Mouse (Mus musculus) hindbrain, embryonic 12.5 days (tissue): ENCODE measurements around the gene Ano6. TPM values are rescaled to one million over a fixed set of nuclear protein-coding genes. Genes with fewer than 3 reads are reported as not detected.
"Not testable (repeated sequence)": the region's sequence is repeated elsewhere in the genome, so short reads cannot be mapped to it uniquely, and the experiment has no call there.

Experiments
- ATAC-seq: fragments of 200-750 bp; cut with Nextera tagmentation; 2 replicates; pipeline ENCODE4 v1.8.0; 2017; ENCODE audit warnings: moderate TSS enrichment; ENCODE audit not compliant: low FRiP score
- H3K27ac ChIP-seq: fragments of 300-500 bp; sonication (generic); 2 replicates; pipeline ENCODE4 v1.5.1; 2016; ENCODE audit warnings: mild to moderate bottlenecking
- H3K27me3 ChIP-seq: fragments of 300-500 bp; sonication (generic); 2 replicates; pipeline ENCODE4 v1.6.1; 2016; ENCODE audit warnings: mild to moderate bottlenecking
- H3K36me3 ChIP-seq: fragments of 300-500 bp; sonication (generic); 2 replicates; pipeline ENCODE4 v1.6.1; 2016; ENCODE audit warnings: mild to moderate bottlenecking
- H3K4me1 ChIP-seq: fragments of 300-500 bp; sonication (generic); 2 replicates; pipeline ENCODE4 v1.6.1; 2016
- H3K4me2 ChIP-seq: fragments of 300-500 bp; sonication (generic); replicated peaks from 2 replicates; pipeline ENCODE4 v1.6.1; 2016; ENCODE audit warnings: mild to moderate bottlenecking
- H3K4me3 ChIP-seq: fragments of 300-500 bp; sonication (generic); 2 replicates; pipeline ENCODE4 v1.5.1; 2016; ENCODE audit warnings: mild to moderate bottlenecking
- H3K9ac ChIP-seq: fragments of 300-500 bp; sonication (generic); 2 replicates; pipeline ENCODE4 v1.6.1; 2016; ENCODE audit warnings: mild to moderate bottlenecking, moderate library complexity
- H3K9me3 ChIP-seq: fragments of 300-500 bp; sonication (generic); replicated peaks from 2 replicates; pipeline ENCODE4 v1.6.1; 2016; ENCODE audit warnings: mild to moderate bottlenecking
- WGBS: fragments of 180-500 bp; shearing (Covaris S2); methylation state at CpG from one replicate; pipeline ENCODE4 v1.1.7; 2016; 5-methylcytosine and 5-hydroxymethylcytosine counted together
- polyA plus RNA-seq: library from polyadenylated mRNA; unstranded; fragments of >200 nt; fragmentation: Nextera tagmentation; extraction: Ambion mirVana; gene quantifications from 2 replicates; pipeline ENCODE4 v1.2.1, GENCODE M21; 2016

Gene Ano6
- polyA plus RNA-seq, 1 experiment from 2014 or later: 40.7 TPM

GRCm38 (mm10) chr15:95823383-95824306, 33.0 kb downstream of the Ano6 start:
- Histone ChIP-seq H3K4me2 (no peak overlapping the region), H3K9ac (no peak overlapping the region), H3K36me3 (no peaks in the 10 kb centered on the region), H3K27me3 (no peaks in the 10 kb centered on the region), H3K27ac (no peak overlapping the region), H3K9me3 (no peaks in the 10 kb centered on the region), H3K4me1 (peaks cover 26% of the 10 kb centered on the region), H3K4me3 (no peak overlapping the region)
- WGBS: 87% methylated on average over 13 of the region's 13 CpGs
- no peak for ATAC-seq

- no peak for ATAC-seq
- Histone ChIP-seq H3K4me2 (no peak overlapping the region), H3K4me3 (no peak overlapping the region), H3K4me1 (peaks cover 36% of the 10 kb centered on the region), H3K9me3 (no peaks in the 10 kb centered on the region), H3K36me3 (no peaks in the 10 kb centered on the region), H3K27ac (no peak overlapping the region), H3K9ac (no peak overlapping the region), H3K27me3 (no peaks in the 10 kb centered on the region)
- 87% methylated on average over 13 of the region's 13 CpGs for WGBS
These were observed 35.9 kb downstream of the Ano6 start for GRCm38 (mm10) chr15:95826516-95826915.

- ATAC-seq: peak; percentile 38; the same call in 1 of the 2 replicates
- H3K9ac ChIP-seq: no peak overlapping the region
- peak overlapping the region; percentile 16; the same call in 1 of the 2 replicates for H3K4me2 ChIP-seq
- WGBS: 9% methylated on average over 11 of the region's 11 CpGs
- peaks cover 36% of the 10 kb centered on the region for H3K4me1 ChIP-seq
- no peak overlapping the region for H3K27ac ChIP-seq
- H3K4me3 ChIP-seq: no peak overlapping the region
- H3K9me3 ChIP-seq: no peaks in the 10 kb centered on the region
- H3K27me3 ChIP-seq: no peaks in the 10 kb centered on the region
- no peaks in the 10 kb centered on the region for H3K36me3 ChIP-seq
These were observed 36.9 kb downstream of the Ano6 start for GRCm38 (mm10) chr15:95827465-95827971.

- ATAC-seq: not testable (repeated sequence)
- 27% methylated on average over 8 of the region's 8 CpGs for WGBS
These were observed 37.5 kb downstream of the Ano6 start for GRCm38 (mm10) chr15:95828018-95828646.

GRCm38 (mm10) chr15:95828647-95829254, 38.1 kb downstream of the Ano6 start:
- H3K4me1 ChIP-seq: peaks cover 36% of the 10 kb centered on the region
- H3K9me3 ChIP-seq: no peaks in the 10 kb centered on the region
- H3K36me3 ChIP-seq: no peaks in the 10 kb centered on the region
- no peak overlapping the region for H3K4me3 ChIP-seq
- H3K27ac ChIP-seq: peak overlapping the region; percentile 46; the same call in 1 of the 2 replicates
- no peak for ATAC-seq
- H3K27me3 ChIP-seq: no peaks in the 10 kb centered on the region
- H3K9ac ChIP-seq: no peak overlapping the region
- no peak overlapping the region for H3K4me2 ChIP-seq
- WGBS: 43% methylated on average over 10 of the region's 10 CpGs

More at GRCm38 (mm10) chr15:95828018-95828646, 37.5 kb downstream of the Ano6 start:
- H3K27me3 ChIP-seq, H3K27ac ChIP-seq, H3K4me2 ChIP-seq, H3K9me3 ChIP-seq, H3K4me3 ChIP-seq, H3K9ac ChIP-seq, H3K36me3 ChIP-seq: not testable (repeated sequence)
- H3K4me1 ChIP-seq: peaks cover 36% of the 10 kb centered on the region

DNA sequence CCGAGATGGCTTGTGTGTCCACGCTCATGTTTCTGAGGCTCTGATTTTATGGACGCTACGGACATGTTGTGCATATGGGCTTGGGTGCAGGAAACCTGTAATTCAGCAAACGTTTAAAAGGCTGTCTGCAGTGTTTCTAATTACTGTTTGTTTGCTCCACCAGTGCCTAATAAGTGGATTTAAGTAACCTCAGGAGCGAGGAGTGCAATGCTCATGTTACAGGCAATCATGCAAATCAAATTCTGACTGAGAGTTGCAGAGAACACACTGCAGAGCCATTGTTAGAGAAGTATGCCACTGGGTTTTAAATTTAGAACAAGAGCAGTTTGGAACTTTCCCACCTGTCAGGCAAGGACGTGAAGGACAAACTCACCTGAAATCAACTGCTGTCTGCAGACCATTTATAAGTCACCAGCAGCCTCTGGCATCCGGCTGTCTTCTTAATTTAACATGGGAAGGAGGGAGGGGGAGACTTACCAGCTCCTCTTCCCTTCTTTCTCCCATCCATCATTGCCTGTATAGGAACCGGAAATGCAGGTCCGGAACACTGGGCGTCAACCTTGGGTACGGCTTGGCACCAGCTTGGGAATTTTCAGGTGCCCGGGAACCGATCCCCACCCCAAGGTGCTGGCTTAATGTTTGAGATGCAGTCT, 39.0 kb downstream of the Ano6 start:
- Histone ChIP-seq H3K4me3 (no peak overlapping the region), H3K4me1 (peaks cover 32% of the 10 kb centered on the region), H3K4me2 (no peak overlapping the region), H3K27me3 (no peaks in the 10 kb centered on the region), H3K9ac (no peak overlapping the region), H3K9me3 (no peaks in the 10 kb centered on the region), H3K36me3 (no peaks in the 10 kb centered on the region), H3K27ac (0 out of 2 replicates have a peak overlapping the region, but pooled peaks have one; percentile 46)
- 61% methylated on average over 14 of the region's 14 CpGs for WGBS
- no peak for ATAC-seq

- Histone ChIP-seq H3K27me3 (no peaks in the 10 kb centered on the region), H3K4me1 (peaks cover 32% of the 10 kb centered on the region), H3K27ac (no peak overlapping the region), H3K4me2 (no peak overlapping the region), H3K36me3 (no peaks in the 10 kb centered on the region), H3K4me3 (no peak overlapping the region), H3K9ac (no peak overlapping the region), H3K9me3 (no peaks in the 10 kb centered on the region)
- 63% methylated on average over 12 of the region's 12 CpGs for WGBS
- ATAC-seq: no peak
These were observed 39.5 kb downstream of the Ano6 start for GRCm38 (mm10) chr15:95830206-95830560.

- Histone ChIP-seq H3K9ac (no peak overlapping the region), H3K9me3 (no peaks in the 10 kb centered on the region), H3K4me2 (no peak overlapping the region), H3K4me3 (no peak overlapping the region), H3K36me3 (no peaks in the 10 kb centered on the region), H3K27me3 (no peaks in the 10 kb centered on the region), H3K4me1 (peaks cover 18% of the 10 kb centered on the region), H3K27ac (no peak overlapping the region)
- WGBS: 77% methylated on average over 9 of the region's 9 CpGs
- ATAC-seq: no peak
These were observed 42.6 kb downstream of the Ano6 start for GRCm38 (mm10) chr15:95833292-95833691.

DNA sequence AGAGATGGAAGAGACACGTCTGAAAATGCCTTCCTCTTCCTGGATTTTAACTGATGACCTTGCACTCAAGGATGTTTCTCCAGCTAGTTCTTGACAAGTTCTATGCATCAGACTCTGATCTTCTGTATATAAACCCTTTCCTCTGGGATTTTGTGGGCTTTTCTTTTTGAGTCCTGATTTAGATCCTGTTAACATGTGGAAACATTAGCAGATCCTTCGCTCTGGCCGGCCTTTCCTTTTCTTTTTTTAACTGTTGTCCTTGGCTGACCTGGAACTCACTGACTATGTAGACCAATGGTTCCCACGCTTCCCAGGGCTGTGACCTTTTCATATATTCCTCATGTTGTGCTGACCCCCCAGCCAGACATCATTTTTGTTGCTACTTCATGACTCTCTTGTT, 45.4 kb downstream of the Ano6 start:
- Histone ChIP-seq H3K4me3 (no peak overlapping the region), H3K27ac (no peak overlapping the region), H3K4me1 (peaks cover 6% of the 10 kb centered on the region; the same call in 1 of the 2 replicates), H3K36me3 (no peaks in the 10 kb centered on the region), H3K4me2 (no peak overlapping the region), H3K9me3 (no peaks in the 10 kb centered on the region), H3K9ac (no peak overlapping the region), H3K27me3 (no peaks in the 10 kb centered on the region)
- ATAC-seq: no peak
- WGBS: 68% methylated on average over 4 of the region's 4 CpGs

DNA sequence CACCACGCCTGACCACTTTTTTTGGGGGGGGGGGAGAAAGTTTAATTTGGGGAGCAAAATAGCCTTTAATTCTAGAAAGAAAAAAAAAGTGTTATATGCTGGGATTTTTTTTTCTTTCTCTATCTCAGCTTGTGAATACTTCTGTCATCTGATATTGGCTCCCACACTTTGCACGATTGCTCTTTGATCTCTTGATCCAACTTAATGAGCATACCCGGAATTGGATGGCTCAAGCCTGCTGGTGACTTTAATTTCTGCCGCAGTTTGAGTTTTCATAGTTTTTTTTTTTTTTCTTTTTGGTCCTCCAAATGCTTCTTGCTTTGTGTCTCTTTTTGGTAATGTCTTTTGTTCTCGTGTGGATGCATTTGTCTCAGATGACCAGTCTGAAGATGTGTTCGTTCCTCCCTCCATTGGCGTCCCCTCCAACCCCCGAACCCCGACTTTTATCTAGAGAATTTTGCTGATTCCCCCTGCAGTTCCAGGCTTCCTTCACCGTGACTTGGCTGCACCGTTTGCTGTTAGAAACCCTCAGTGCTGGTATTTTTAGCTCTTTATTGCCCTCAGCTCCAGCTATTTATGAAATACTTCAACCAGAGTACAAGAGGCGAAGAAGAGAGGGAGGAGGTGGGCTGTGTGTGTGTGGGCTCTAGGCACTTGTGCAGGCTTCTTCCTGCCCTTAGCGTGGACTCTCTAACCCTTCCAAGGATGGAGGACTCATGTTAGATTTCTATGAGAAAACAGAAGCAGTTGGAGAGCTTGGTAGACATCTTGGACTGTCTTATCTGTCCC, 46.2 kb downstream of the Ano6 start:
- Histone ChIP-seq H3K9ac (no peak overlapping the region), H3K9me3 (no peaks in the 10 kb centered on the region), H3K4me1 (peaks cover 6% of the 10 kb centered on the region; the same call in 1 of the 2 replicates), H3K4me2 (no peak overlapping the region), H3K36me3 (no peaks in the 10 kb centered on the region), H3K27me3 (no peaks in the 10 kb centered on the region), H3K27ac (no peak overlapping the region), H3K4me3 (no peak overlapping the region)
- ATAC-seq: no peak
- WGBS: 61% methylated on average over 13 of the region's 13 CpGs

GRCm38 (mm10) chr15:95837570-95837969, 46.9 kb downstream of the Ano6 start:
- Histone ChIP-seq H3K4me2 (no peak overlapping the region), H3K27me3 (no peaks in the 10 kb centered on the region), H3K27ac (no peak overlapping the region), H3K4me3 (no peak overlapping the region), H3K4me1 (peaks cover 6% of the 10 kb centered on the region; the same call in 1 of the 2 replicates), H3K36me3 (no peaks in the 10 kb centered on the region), H3K9me3 (no peaks in the 10 kb centered on the region), H3K9ac (no peak overlapping the region)
- ATAC-seq: no peak
- 60% methylated on average over 1 of the region's 1 CpGs for WGBS
